Mouse (Mus musculus): ENCODE results near the gene Card14.

GRCm38 (mm10) chr11:119299391-119300245 lies 8.0 kb upstream of the Card14 start, which contains the start of gene Eif4a3:
- peak; percentile 68; the same call in 1 of the 2 replicates for TF ChIP-seq POLR2A (IDR thresholded peaks at IDR 0.05; ENCODE audit: borderline replicate concordance, extremely low read depth, insufficient read depth, insufficient read length, poor library complexity, severe bottlenecking)
- no peak for TF ChIP-seq CTCF (IDR thresholded peaks at IDR 0.05; ENCODE audit: borderline replicate concordance, extremely low read depth, insufficient read depth, insufficient read length)

All from brain, embryonic 14.5 days (tissue).